Mouse (Mus musculus): ENCODE data around the gene Prkch. TPM values are rescaled to one million over a fixed set of nuclear protein-coding genes. Genes with fewer than 3 reads are reported as not detected.

The Prkch gene
- polyA plus RNA-seq, 1 experiment from 2014 or later, result 5.6 TPM

GRCm38 (mm10) chr12:73630596-73630995, 46.0 kb downstream of the Prkch start:
- H3K9me3 ChIP-seq, result no peaks in the 10 kb centered on the region
- 72% methylated on average over 11 of the region's 11 CpGs for WGBS
- ATAC-seq (ENCODE audit: low FRiP score), result no peak
- H3K4me2 ChIP-seq, result no peak overlapping the region
- no peaks in the 10 kb centered on the region for H3K27me3 ChIP-seq
- no peaks in the 10 kb centered on the region for H3K4me1 ChIP-seq (replicated peaks)
- no peak overlapping the region for H3K9ac ChIP-seq
- no peak overlapping the region for H3K4me3 ChIP-seq
- no peak overlapping the region for H3K27ac ChIP-seq
- H3K36me3 ChIP-seq, result no peaks in the 10 kb centered on the region

- 85% methylated on average over 11 of the region's 11 CpGs for WGBS
- ATAC-seq (ENCODE audit: low FRiP score), result no peak
- no peak overlapping the region for H3K27ac ChIP-seq
- H3K9ac ChIP-seq, result no peak overlapping the region
- H3K9me3 ChIP-seq, result no peaks in the 10 kb centered on the region
- no peaks in the 10 kb centered on the region for H3K4me1 ChIP-seq (replicated peaks)
- no peaks in the 10 kb centered on the region for H3K36me3 ChIP-seq
- no peaks in the 10 kb centered on the region for H3K27me3 ChIP-seq
- no peak overlapping the region for H3K4me2 ChIP-seq
- no peak overlapping the region for H3K4me3 ChIP-seq
Measured at GRCm38 (mm10) chr12:73631148-73631547, 46.6 kb downstream of the Prkch start.

GRCm38 (mm10) chr12:73632671-73633244, 48.2 kb downstream of the Prkch start:
- H3K9ac ChIP-seq, result no peak overlapping the region
- no peaks in the 10 kb centered on the region for H3K4me1 ChIP-seq (replicated peaks)
- H3K36me3 ChIP-seq, result no peaks in the 10 kb centered on the region
- no peaks in the 10 kb centered on the region for H3K27me3 ChIP-seq
- no peak for ATAC-seq (ENCODE audit: low FRiP score)
- H3K9me3 ChIP-seq, result no peaks in the 10 kb centered on the region
- no peak overlapping the region for H3K4me2 ChIP-seq
- H3K27ac ChIP-seq, result no peak overlapping the region
- H3K4me3 ChIP-seq, result no peak overlapping the region
- 41% methylated on average over 8 of the region's 8 CpGs for WGBS

- no peaks in the 10 kb centered on the region for H3K36me3 ChIP-seq
- H3K4me2 ChIP-seq, result no peak overlapping the region
- H3K4me1 ChIP-seq (replicated peaks), result no peaks in the 10 kb centered on the region
- no peak for ATAC-seq (ENCODE audit: low FRiP score)
- no peak overlapping the region for H3K4me3 ChIP-seq
- 90% methylated on average over 4 of the region's 4 CpGs for WGBS
- no peaks in the 10 kb centered on the region for H3K9me3 ChIP-seq
- no peak overlapping the region for H3K27ac ChIP-seq
- H3K9ac ChIP-seq, result no peak overlapping the region
- H3K27me3 ChIP-seq, result no peaks in the 10 kb centered on the region
Measured at GRCm38 (mm10) chr12:73633707-73634106, 49.1 kb downstream of the Prkch start.

- no peaks in the 10 kb centered on the region for H3K4me1 ChIP-seq (replicated peaks)
- H3K9ac ChIP-seq, result no peak overlapping the region
- no peak for ATAC-seq (ENCODE audit: low FRiP score)
- H3K4me3 ChIP-seq, result no peak overlapping the region
- H3K36me3 ChIP-seq, result no peaks in the 10 kb centered on the region
- H3K27ac ChIP-seq, result no peak overlapping the region
- H3K9me3 ChIP-seq, result no peaks in the 10 kb centered on the region
- H3K27me3 ChIP-seq, result no peaks in the 10 kb centered on the region
- 83% methylated on average over 2 of the region's 2 CpGs for WGBS
- no peak overlapping the region for H3K4me2 ChIP-seq
Measured at GRCm38 (mm10) chr12:73639571-73639970, 55.0 kb downstream of the Prkch start.

- no peaks in the 10 kb centered on the region for H3K27me3 ChIP-seq
- no peak overlapping the region for H3K4me2 ChIP-seq
- no peaks in the 10 kb centered on the region for H3K9me3 ChIP-seq
- H3K4me3 ChIP-seq, result no peak overlapping the region
- 78% methylated on average over 13 of the region's 13 CpGs for WGBS
- H3K27ac ChIP-seq, result no peak overlapping the region
- no peak for ATAC-seq (ENCODE audit: low FRiP score)
- no peaks in the 10 kb centered on the region for H3K4me1 ChIP-seq (replicated peaks)
- no peak overlapping the region for H3K9ac ChIP-seq
- H3K36me3 ChIP-seq, result no peaks in the 10 kb centered on the region
Measured at GRCm38 (mm10) chr12:73641183-73641582, 56.6 kb downstream of the Prkch start.

GRCm38 (mm10) chr12:73645216-73645615, 60.6 kb downstream of the Prkch start:
- no peaks in the 10 kb centered on the region for H3K9me3 ChIP-seq
- no peaks in the 10 kb centered on the region for H3K36me3 ChIP-seq
- no peak overlapping the region for H3K4me3 ChIP-seq
- no peak overlapping the region for H3K9ac ChIP-seq
- 87% methylated on average over 6 of the region's 6 CpGs for WGBS
- no peaks in the 10 kb centered on the region for H3K4me1 ChIP-seq (replicated peaks)
- H3K27ac ChIP-seq, result no peak overlapping the region
- no peaks in the 10 kb centered on the region for H3K27me3 ChIP-seq
- no peak for ATAC-seq (ENCODE audit: low FRiP score)
- no peak overlapping the region for H3K4me2 ChIP-seq

GRCm38 (mm10) chr12:73647686-73648085, 63.1 kb downstream of the Prkch start:
- Histone ChIP-seq H3K4me3 (no peak overlapping the region), H3K4me1 (replicated peaks) (no peaks in the 10 kb centered on the region), H3K27ac (no peak overlapping the region), H3K36me3 (no peaks in the 10 kb centered on the region), H3K9ac (no peak overlapping the region), H3K27me3 (no peaks in the 10 kb centered on the region), H3K4me2 (no peak overlapping the region), H3K9me3 (no peaks in the 10 kb centered on the region)
- 91% methylated on average over 2 of the region's 2 CpGs for WGBS
- ATAC-seq (ENCODE audit: low FRiP score), result no peak

- no peak for ATAC-seq (ENCODE audit: low FRiP score)
- no peak overlapping the region for H3K4me3 ChIP-seq
- no peak overlapping the region for H3K9ac ChIP-seq
- H3K9me3 ChIP-seq, result no peaks in the 10 kb centered on the region
- no peak overlapping the region for H3K27ac ChIP-seq
- no peaks in the 10 kb centered on the region for H3K4me1 ChIP-seq (replicated peaks)
- H3K27me3 ChIP-seq, result no peaks in the 10 kb centered on the region
- 76% methylated on average over 18 of the region's 18 CpGs for WGBS
- no peak overlapping the region for H3K4me2 ChIP-seq
- H3K36me3 ChIP-seq, result no peaks in the 10 kb centered on the region
Measured at GRCm38 (mm10) chr12:73656568-73657204, 72.1 kb downstream of the Prkch start.

- H3K9me3 ChIP-seq, result no peaks in the 10 kb centered on the region
- H3K27ac ChIP-seq, result no peak overlapping the region
- no peak overlapping the region for H3K9ac ChIP-seq
- H3K4me3 ChIP-seq, result no peak overlapping the region
- H3K27me3 ChIP-seq, result no peaks in the 10 kb centered on the region
- no peak overlapping the region for H3K4me2 ChIP-seq
- H3K4me1 ChIP-seq (replicated peaks), result no peaks in the 10 kb centered on the region
- ATAC-seq (ENCODE audit: low FRiP score), result no peak
- no peaks in the 10 kb centered on the region for H3K36me3 ChIP-seq
- WGBS, result 88% methylated on average over 3 of the region's 3 CpGs
Measured at GRCm38 (mm10) chr12:73663421-73663820, 78.8 kb downstream of the Prkch start.

GRCm38 (mm10) chr12:73666701-73667100, 82.1 kb downstream of the Prkch start:
- Histone ChIP-seq H3K4me1 (replicated peaks) (peaks cover 11% of the 10 kb centered on the region), H3K27ac (no peak overlapping the region), H3K4me2 (no peak overlapping the region), H3K27me3 (no peaks in the 10 kb centered on the region), H3K9ac (no peak overlapping the region), H3K36me3 (no peaks in the 10 kb centered on the region), H3K4me3 (no peak overlapping the region), H3K9me3 (no peaks in the 10 kb centered on the region)
- ATAC-seq (ENCODE audit: low FRiP score), result no peak
- 82% methylated on average over 2 of the region's 2 CpGs for WGBS

GRCm38 (mm10) chr12:73667607-73668006, 83.0 kb downstream of the Prkch start:
- no peak for ATAC-seq (ENCODE audit: low FRiP score)
- H3K4me2 ChIP-seq, result no peak overlapping the region
- no peaks in the 10 kb centered on the region for H3K27me3 ChIP-seq
- H3K4me3 ChIP-seq, result no peak overlapping the region
- no peak overlapping the region for H3K9ac ChIP-seq
- no peak overlapping the region for H3K27ac ChIP-seq
- 78% methylated on average over 7 of the region's 7 CpGs for WGBS
- H3K36me3 ChIP-seq, result no peaks in the 10 kb centered on the region
- H3K4me1 ChIP-seq (replicated peaks), result peaks cover 20% of the 10 kb centered on the region
- H3K9me3 ChIP-seq, result no peaks in the 10 kb centered on the region

- no peak overlapping the region for H3K4me2 ChIP-seq
- H3K27me3 ChIP-seq, result no peaks in the 10 kb centered on the region
- ATAC-seq (ENCODE audit: low FRiP score), result no peak
- no peak overlapping the region for H3K4me3 ChIP-seq
- no peaks in the 10 kb centered on the region for H3K9me3 ChIP-seq
- H3K9ac ChIP-seq, result no peak overlapping the region
- 80% methylated on average over 6 of the region's 6 CpGs for WGBS
- no peaks in the 10 kb centered on the region for H3K36me3 ChIP-seq
- peaks cover 34% of the 10 kb centered on the region for H3K4me1 ChIP-seq (replicated peaks)
- H3K27ac ChIP-seq, result no peak overlapping the region
Measured at GRCm38 (mm10) chr12:73670739-73671138, 86.1 kb downstream of the Prkch start.

Measured in hindbrain, embryonic 13.5 days (tissue).